19 mouse cellular contexts compared by ENCODE assay signal in the genomic region with DNA sequence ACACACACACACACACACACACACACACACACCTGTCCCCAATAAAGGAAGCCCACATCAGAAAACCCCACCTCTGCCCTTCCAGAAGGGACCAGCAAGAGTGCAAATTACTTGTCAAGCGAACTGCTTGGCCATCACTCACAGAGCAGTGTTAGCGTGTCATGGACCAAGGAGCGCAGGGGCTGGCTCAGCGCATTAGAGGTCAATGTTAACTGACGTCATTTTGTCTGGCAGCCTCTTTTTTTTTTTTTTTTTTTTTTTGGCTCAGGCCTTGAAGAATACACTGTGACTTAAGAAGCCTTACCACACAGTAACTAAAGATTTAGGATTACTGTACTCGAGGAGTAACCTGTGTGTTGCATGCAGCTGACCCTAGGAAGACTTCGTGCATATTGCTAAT.
A peak's percentile ranks its signal among the peaks of the same experiment; 100 is the strongest.
DNase-seq lines count a peak whose midpoint lies in the region; ATAC-seq and TF ChIP-seq lines count a peak whose summit lies in the region.
"Had no signal": no experiment of that assay in that cellular context is flagged by ENCODE, and none has a peak within 500 bp of the region (broad histone marks: within the 10 kb centered on the region; RNA-seq: fewer than 3 reads in every experiment).

No protein-coding gene starts in this region.

- H3K4me3 ChIP-seq in lung, embryonic 14.5 days (ENCODE audit: low read depth, low read length), result no peak overlapping the region
- no peak overlapping the region for H3K4me3 ChIP-seq in kidney, postnatal 0 days (replicated peaks; ENCODE audit: low read depth, low read length)
- H3K4me3 ChIP-seq in midbrain, embryonic 10.5 days, result no peak overlapping the region
- H3K4me3 ChIP-seq in forebrain, embryonic 15.5 days, result no peak overlapping the region
- H3K4me3 ChIP-seq: embryonic facial prominence, embryonic 12.5 days; heart, embryonic 13.5 days; limb, embryonic 10.5 days; midbrain, embryonic 12.5 days; myocyte had no signal

- H3K4me2 ChIP-seq in lung, embryonic 14.5 days, result no peak overlapping the region
- H3K4me2 ChIP-seq in kidney, postnatal 0 days (ENCODE audit: low read length), result no peak overlapping the region
- no peak overlapping the region for H3K4me2 ChIP-seq in forebrain, embryonic 15.5 days (replicated peaks)
- H3K4me2 ChIP-seq: embryonic facial prominence, embryonic 12.5 days; heart, embryonic 13.5 days; midbrain, embryonic 12.5 days had no signal

- TF ChIP-seq CTCF in lung, embryonic 14.5 days (IDR thresholded peaks at IDR 0.05; ENCODE audit: low read depth), result no peak
- no peak for TF ChIP-seq CTCF in kidney, postnatal 0 days (IDR thresholded peaks at IDR 0.05; ENCODE audit: low read depth)

- no peaks in the 10 kb centered on the region for H3K27me3 ChIP-seq in lung, embryonic 14.5 days (ENCODE audit: insufficient read depth, low read length)
- H3K27me3 ChIP-seq in kidney, postnatal 0 days (ENCODE audit: insufficient read depth, low read length), result no peaks in the 10 kb centered on the region
- no peaks in the 10 kb centered on the region for H3K27me3 ChIP-seq in midbrain, embryonic 10.5 days (ENCODE audit: low read depth, poor library complexity, severe bottlenecking)
- no peaks in the 10 kb centered on the region for H3K27me3 ChIP-seq in forebrain, embryonic 15.5 days
- H3K27me3 ChIP-seq: embryonic facial prominence, embryonic 12.5 days; heart, embryonic 13.5 days; midbrain, embryonic 12.5 days had no signal

- no peaks in the 10 kb centered on the region for H3K9me3 ChIP-seq in lung, embryonic 14.5 days (ENCODE audit: low read depth, low read length)
- H3K9me3 ChIP-seq in kidney, postnatal 0 days (replicated peaks; ENCODE audit: low read length), result no peaks in the 10 kb centered on the region
- H3K9me3 ChIP-seq in midbrain, embryonic 10.5 days (replicated peaks), result no peaks in the 10 kb centered on the region
- H3K9me3 ChIP-seq in forebrain, embryonic 15.5 days, result no peaks in the 10 kb centered on the region
- H3K9me3 ChIP-seq: embryonic facial prominence, embryonic 12.5 days; heart, embryonic 13.5 days; limb, embryonic 10.5 days; midbrain, embryonic 12.5 days had no signal

- DNase-seq in lung, embryonic 14.5 days, result peak; percentile 8
- no peak for DNase-seq in lung, adult 18-20 months
- DNase-seq in adrenal gland, postnatal 25 days, result peak; percentile 32
- DNase-seq in kidney, postnatal 0 days (ENCODE audit: low spot score), result peak; percentile 26
- DNase-seq in midbrain, embryonic 10.5 days (ENCODE audit: low spot score), result no peak
- no peak for DNase-seq in right cerebral cortex, adult 2 months (ENCODE audit: low spot score in 2 of 2)
- DNase-seq: cerebellum, adult 2 months; heart, postnatal 36 days; lung, postnatal 36 days had no signal

- no peaks in the 10 kb centered on the region for H3K36me3 ChIP-seq in lung, embryonic 14.5 days (ENCODE audit: insufficient read depth)
- H3K36me3 ChIP-seq in kidney, postnatal 0 days (ENCODE audit: insufficient read depth, low read length), result no peaks in the 10 kb centered on the region
- H3K36me3 ChIP-seq in midbrain, embryonic 10.5 days, result peaks cover 6% of the 10 kb centered on the region; the same call in 1 of the 2 replicates
- peaks cover 8% of the 10 kb centered on the region; the same call in 1 of the 2 replicates for H3K36me3 ChIP-seq in forebrain, embryonic 15.5 days
- H3K36me3 ChIP-seq: embryonic facial prominence, embryonic 12.5 days; G1E; heart, embryonic 13.5 days; limb, embryonic 10.5 days had no signal

- H3K27ac ChIP-seq in lung, embryonic 14.5 days (ENCODE audit: low read depth), result no peak overlapping the region
- no peak overlapping the region for H3K27ac ChIP-seq in kidney, postnatal 0 days
- H3K27ac ChIP-seq in midbrain, embryonic 10.5 days (replicated peaks), result no peak overlapping the region
- no peak overlapping the region for H3K27ac ChIP-seq in forebrain, embryonic 15.5 days (replicated peaks)
- H3K27ac ChIP-seq: embryonic facial prominence, embryonic 12.5 days; heart, embryonic 13.5 days; limb, embryonic 10.5 days; liver, embryonic 14.5 days; midbrain, embryonic 12.5 days had no signal

- WGBS in lung, embryonic 14.5 days, result 47% methylated on average over 7 of the region's 7 CpGs
- 29% methylated on average over 7 of the region's 7 CpGs for WGBS in kidney, postnatal 0 days
- WGBS in midbrain, embryonic 10.5 days, result 84% methylated on average over 7 of the region's 7 CpGs
- WGBS in forebrain, embryonic 15.5 days, result 86% methylated on average over 7 of the region's 7 CpGs

- no peak for ATAC-seq in lung, embryonic 14.5 days (ENCODE audit: insufficient read depth)
- ATAC-seq in kidney, postnatal 0 days (replicated peaks; ENCODE audit: low FRiP score, low read depth), result peak; percentile 71; the same call in 1 of the 2 replicates
- no peak for ATAC-seq in forebrain, embryonic 15.5 days (replicated peaks)
- ATAC-seq: forebrain, embryonic 16.5 days; hindbrain, embryonic 16.5 days had no signal

- H3K9ac ChIP-seq in lung, embryonic 14.5 days, result no peak overlapping the region
- no peak overlapping the region for H3K9ac ChIP-seq in kidney, postnatal 0 days (ENCODE audit: low read depth, low read length)
- no peak overlapping the region for H3K9ac ChIP-seq in forebrain, embryonic 15.5 days (replicated peaks)
- H3K9ac ChIP-seq: embryonic facial prominence, embryonic 12.5 days; heart, embryonic 13.5 days; liver, embryonic 14.5 days; midbrain, embryonic 12.5 days had no signal

- no peaks in the 10 kb centered on the region for H3K4me1 ChIP-seq in lung, embryonic 14.5 days (ENCODE audit: insufficient read depth)
- no peaks in the 10 kb centered on the region for H3K4me1 ChIP-seq in kidney, postnatal 0 days (replicated peaks; ENCODE audit: insufficient read depth, low read length)
- H3K4me1 ChIP-seq in midbrain, embryonic 10.5 days, result peaks cover 6% of the 10 kb centered on the region; the same call in 1 of the 2 replicates
- no peaks in the 10 kb centered on the region for H3K4me1 ChIP-seq in forebrain, embryonic 15.5 days
- H3K4me1 ChIP-seq: embryonic facial prominence, embryonic 12.5 days; heart, embryonic 13.5 days; midbrain, embryonic 12.5 days had no signal

Comparison
In these comparisons a context has a peak if more than half of its experiments do, and no peak if none do; other contexts are left out.
1. DNase-seq: peak in lung, embryonic 14.5 days (single experiment), adrenal gland, postnatal 25 days (single experiment) and kidney, postnatal 0 days (single experiment); none in lung, adult 18-20 months (0 of 2), midbrain, embryonic 10.5 days (single experiment) and right cerebral cortex, adult 2 months (0 of 2).